Mouse (Mus musculus): ENCODE measurements at regions not wholly inside any gene's neighbourhood (a gene's known extent, or its start where the extent isn't known, plus 50 kb on each side); places are given as distances from the start of the nearest gene placed in this dataset.
A peak's percentile ranks its signal among the peaks of the same experiment; 100 is the strongest.

- Histone ChIP-seq H3K4me3 (ENCODE audit: low read length) (no peak overlapping the region), H3K36me3 (ENCODE audit: insufficient read depth, low read length) (no peaks in the 10 kb centered on the region), H3K4me2 (replicated peaks; ENCODE audit: low read depth, low read length) (no peak overlapping the region), H3K4me1 (ENCODE audit: insufficient read depth, low read length) (peaks cover 12% of the 10 kb centered on the region), H3K9me3 (ENCODE audit: low read length) (peaks cover 1% of the 10 kb centered on the region), H3K9ac (replicated peaks; ENCODE audit: low read length) (no peak overlapping the region), H3K27ac (ENCODE audit: low read length) (no peak overlapping the region), H3K27me3 (ENCODE audit: insufficient read depth, low read length) (no peaks in the 10 kb centered on the region)
- ATAC-seq (ENCODE audit: low FRiP score, low TSS enrichment): no peak
- WGBS: 86% methylated on average over 7 of the region's 7 CpGs
Observed at GRCm38 (mm10) chr4:127423855-127424254, 65.9 kb upstream of the Gjb5 start.

GRCm38 (mm10) chr4:127421927-127422450 lies 64.0 kb upstream of the Gjb5 start:
- Histone ChIP-seq H3K27ac (ENCODE audit: low read length) (no peak overlapping the region), H3K4me1 (ENCODE audit: insufficient read depth, low read length) (peaks cover 15% of the 10 kb centered on the region), H3K36me3 (ENCODE audit: insufficient read depth, low read length) (no peaks in the 10 kb centered on the region), H3K4me2 (replicated peaks; ENCODE audit: low read depth, low read length) (no peak overlapping the region), H3K27me3 (ENCODE audit: insufficient read depth, low read length) (no peaks in the 10 kb centered on the region), H3K9me3 (ENCODE audit: low read length) (no peaks in the 10 kb centered on the region), H3K9ac (replicated peaks; ENCODE audit: low read length) (no peak overlapping the region), H3K4me3 (ENCODE audit: low read length) (no peak overlapping the region)
- no peak for ATAC-seq (ENCODE audit: low FRiP score, low TSS enrichment)
- WGBS: 83% methylated on average over 6 of the region's 6 CpGs

- Histone ChIP-seq H3K9me3 (ENCODE audit: low read length) (no peaks in the 10 kb centered on the region), H3K27me3 (ENCODE audit: insufficient read depth, low read length) (no peaks in the 10 kb centered on the region), H3K9ac (replicated peaks; ENCODE audit: low read length) (no peak overlapping the region), H3K27ac (ENCODE audit: low read length) (no peak overlapping the region), H3K4me2 (replicated peaks; ENCODE audit: low read depth, low read length) (no peak overlapping the region), H3K4me3 (ENCODE audit: low read length) (no peak overlapping the region), H3K4me1 (ENCODE audit: insufficient read depth, low read length) (peaks cover 15% of the 10 kb centered on the region), H3K36me3 (ENCODE audit: insufficient read depth, low read length) (no peaks in the 10 kb centered on the region)
- WGBS: 69% methylated on average over 5 of the region's 5 CpGs
- no peak for ATAC-seq (ENCODE audit: low FRiP score, low TSS enrichment)
Observed at GRCm38 (mm10) chr4:127421129-127421528, 63.1 kb upstream of the Gjb5 start.

- Histone ChIP-seq H3K9ac (replicated peaks; ENCODE audit: low read length) (no peak overlapping the region), H3K27ac (ENCODE audit: low read length) (no peak overlapping the region), H3K27me3 (ENCODE audit: insufficient read depth, low read length) (no peaks in the 10 kb centered on the region), H3K9me3 (ENCODE audit: low read length) (no peaks in the 10 kb centered on the region), H3K4me1 (ENCODE audit: insufficient read depth, low read length) (peaks cover 15% of the 10 kb centered on the region), H3K4me3 (ENCODE audit: low read length) (no peak overlapping the region), H3K36me3 (ENCODE audit: insufficient read depth, low read length) (no peaks in the 10 kb centered on the region), H3K4me2 (replicated peaks; ENCODE audit: low read depth, low read length) (0 out of 2 replicates have a peak overlapping the region, but pooled peaks have one; percentile 9)
- 51% methylated on average over 8 of the region's 8 CpGs for WGBS
- no peak for ATAC-seq (ENCODE audit: low FRiP score, low TSS enrichment)
Observed at GRCm38 (mm10) chr4:127419786-127420120, 61.8 kb upstream of the Gjb5 start.

DNA sequence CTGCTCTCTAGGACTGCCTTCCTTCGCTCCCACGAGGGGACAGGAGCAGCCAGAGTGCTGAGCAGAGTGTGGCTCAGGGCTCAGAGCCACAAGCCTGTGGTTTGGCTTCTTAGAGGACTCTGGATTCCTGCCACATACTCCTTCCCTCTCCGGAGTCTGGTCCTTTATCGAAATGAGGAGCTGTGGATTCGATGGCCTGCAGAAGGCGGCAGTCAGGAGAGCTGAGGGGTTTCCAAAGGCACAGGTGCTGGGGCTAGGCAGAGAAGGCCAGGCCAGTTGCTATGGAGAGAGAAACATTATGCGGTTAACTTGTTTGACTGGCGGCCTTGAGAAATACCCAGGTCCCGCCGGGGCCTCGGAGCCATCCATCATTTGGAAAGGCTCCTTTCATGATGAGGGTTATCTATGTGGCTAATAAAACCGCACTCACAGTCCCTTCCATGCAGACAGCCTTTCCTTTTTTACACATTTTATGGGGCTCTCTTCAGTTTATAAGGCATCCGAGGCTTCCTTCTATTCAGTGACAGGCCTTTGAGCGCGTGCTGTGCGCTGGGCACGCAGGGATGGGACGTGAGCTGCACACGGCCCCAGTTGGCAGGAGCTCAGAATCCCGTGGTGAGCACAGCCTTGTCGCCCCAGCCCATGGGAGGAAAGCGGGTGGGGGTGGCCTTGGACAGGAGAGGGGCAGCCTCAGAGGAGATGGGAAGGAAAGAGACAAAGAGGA lies 61.2 kb upstream of the Gjb5 start:
- no peak overlapping the region for H3K9ac ChIP-seq (replicated peaks; ENCODE audit: low read length)
- no peaks in the 10 kb centered on the region for H3K9me3 ChIP-seq (ENCODE audit: low read length)
- 11% methylated on average over 22 of the region's 22 CpGs for WGBS
- H3K4me1 ChIP-seq (ENCODE audit: insufficient read depth, low read length): peaks cover 15% of the 10 kb centered on the region
- H3K27ac ChIP-seq (ENCODE audit: low read length): no peak overlapping the region
- peak overlapping the region; percentile 9; the same call in 1 of the 2 replicates for H3K4me2 ChIP-seq (replicated peaks; ENCODE audit: low read depth, low read length)
- H3K36me3 ChIP-seq (ENCODE audit: insufficient read depth, low read length): no peaks in the 10 kb centered on the region
- H3K27me3 ChIP-seq (ENCODE audit: insufficient read depth, low read length): no peaks in the 10 kb centered on the region
- no peak overlapping the region for H3K4me3 ChIP-seq (ENCODE audit: low read length)
- ATAC-seq (ENCODE audit: low FRiP score, low TSS enrichment): peak; percentile 57

DNA sequence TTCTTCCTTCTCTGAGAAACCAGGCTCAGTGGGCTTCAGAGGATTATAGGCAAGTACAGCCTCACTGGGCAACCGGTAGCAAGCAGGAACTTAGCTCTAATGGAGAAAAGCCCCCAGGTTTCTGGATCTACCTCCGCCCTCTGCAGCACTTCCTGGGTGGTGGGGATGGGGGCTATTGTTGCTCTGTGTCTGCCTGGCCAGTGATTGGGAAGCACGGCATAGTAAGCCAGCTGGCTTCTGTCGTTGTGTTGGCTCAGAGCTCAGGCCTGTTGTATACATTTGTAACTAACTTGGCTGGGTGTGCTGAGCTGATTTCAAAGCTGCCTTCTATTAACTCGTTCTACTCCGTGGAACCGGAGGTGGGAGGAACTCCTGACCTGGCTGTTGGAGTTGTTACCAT lies 58.9 kb upstream of the Gjb5 start:
- no peak overlapping the region for H3K9ac ChIP-seq (replicated peaks; ENCODE audit: low read length)
- no peak overlapping the region for H3K4me2 ChIP-seq (replicated peaks; ENCODE audit: low read depth, low read length)
- no peaks in the 10 kb centered on the region for H3K27me3 ChIP-seq (ENCODE audit: insufficient read depth, low read length)
- 41% methylated on average over 7 of the region's 7 CpGs for WGBS
- ATAC-seq (ENCODE audit: low FRiP score, low TSS enrichment): no peak
- H3K27ac ChIP-seq (ENCODE audit: low read length): no peak overlapping the region
- no peaks in the 10 kb centered on the region for H3K9me3 ChIP-seq (ENCODE audit: low read length)
- H3K4me1 ChIP-seq (ENCODE audit: insufficient read depth, low read length): peaks cover 15% of the 10 kb centered on the region
- no peaks in the 10 kb centered on the region for H3K36me3 ChIP-seq (ENCODE audit: insufficient read depth, low read length)
- H3K4me3 ChIP-seq (ENCODE audit: low read length): no peak overlapping the region

DNA sequence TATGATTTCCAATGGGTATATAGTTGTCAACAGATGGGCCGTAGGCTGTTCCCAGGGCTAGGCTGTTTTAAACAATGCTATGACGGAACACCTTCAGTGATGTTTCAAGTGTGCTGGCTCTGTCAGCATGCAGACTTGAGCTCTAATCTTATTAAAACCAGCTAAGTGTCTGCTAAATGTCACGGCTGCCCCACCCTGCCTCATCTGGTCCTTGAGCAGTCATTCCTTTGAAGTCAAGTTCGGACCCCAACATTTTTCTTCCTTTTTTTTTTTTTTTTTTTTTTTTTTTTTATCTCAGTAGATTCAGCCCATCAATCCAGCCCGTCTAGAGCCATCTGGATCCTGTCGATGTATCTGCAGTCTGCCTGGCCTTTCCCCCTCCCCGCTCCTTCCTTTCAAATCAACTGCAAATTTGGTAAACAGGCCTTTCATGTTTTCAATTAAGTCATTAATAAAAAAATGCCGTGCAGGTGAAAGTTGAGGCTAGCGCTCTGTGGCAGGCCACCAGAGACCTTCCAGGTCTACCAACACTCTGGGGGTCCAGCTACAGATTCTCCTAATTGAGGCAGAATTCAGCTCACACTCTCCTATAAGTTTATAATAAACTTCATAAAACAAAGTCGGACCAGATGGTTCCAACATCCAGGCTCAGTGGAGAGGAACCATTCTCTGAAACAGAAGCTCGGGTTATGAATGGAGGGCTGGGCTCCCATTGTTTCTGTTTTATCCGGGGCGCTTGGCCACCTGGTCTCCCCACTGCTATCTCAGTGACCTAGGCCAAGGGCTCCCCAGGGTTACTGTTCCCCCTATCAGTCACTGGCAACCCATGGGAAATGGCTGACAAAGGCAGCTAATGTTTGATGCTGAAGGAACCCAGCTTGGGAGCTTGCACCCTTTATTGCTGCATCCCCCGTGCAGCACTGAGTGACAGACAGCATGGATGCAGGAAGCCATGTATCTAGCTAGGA lies 56.3 kb upstream of the Gjb5 start:
- WGBS: 48% methylated on average over 14 of the region's 14 CpGs
- Histone ChIP-seq H3K9me3 (ENCODE audit: low read length) (no peaks in the 10 kb centered on the region), H3K9ac (replicated peaks; ENCODE audit: low read length) (no peak overlapping the region), H3K4me2 (replicated peaks; ENCODE audit: low read depth, low read length) (no peak overlapping the region), H3K4me3 (ENCODE audit: low read length) (no peak overlapping the region), H3K27ac (ENCODE audit: low read length) (no peak overlapping the region), H3K4me1 (ENCODE audit: insufficient read depth, low read length) (peaks cover 7% of the 10 kb centered on the region), H3K36me3 (ENCODE audit: insufficient read depth, low read length) (no peaks in the 10 kb centered on the region), H3K27me3 (ENCODE audit: insufficient read depth, low read length) (no peaks in the 10 kb centered on the region)
- no peak for ATAC-seq (ENCODE audit: low FRiP score, low TSS enrichment)

All from kidney, embryonic 16.5 days (tissue).